Mouse (Mus musculus) ES-Bruce4 (cell line): Measurements from ENCODE around the gene Grb7. TPM values are rescaled to one million over a fixed set of nuclear protein-coding genes. Genes with fewer than 3 reads are reported as not detected.

Source experiments
- H3K27ac ChIP-seq: 2 replicates; pipeline ENCODE4 v1.5.1; 2012; ENCODE audit warnings: low read length, inconsistent platforms; ENCODE audit not compliant: insufficient read depth
- H3K27me3 ChIP-seq: 2 replicates; pipeline ENCODE4 v1.6.1; 2012; ENCODE audit warnings: mild to moderate bottlenecking, low read length, inconsistent platforms; ENCODE audit not compliant: control insufficient read depth, poor library complexity, insufficient read depth, severe bottlenecking
- H3K36me3 ChIP-seq: 2 replicates; pipeline ENCODE4 v1.6.1; 2012; ENCODE audit warnings: inconsistent platforms, mild to moderate bottlenecking, low read length, moderate library complexity; ENCODE audit not compliant: control insufficient read depth, poor library complexity, insufficient read depth, severe bottlenecking
- H3K4me1 ChIP-seq: one replicate; pipeline ENCODE4 v1.8.1; 2011; ENCODE audit warnings: low read length; ENCODE audit not compliant: control insufficient read depth, insufficient read depth
- H3K4me3 ChIP-seq: 2 replicates; pipeline ENCODE4 v1.5.1; 2011; ENCODE audit warnings: low read depth, mild to moderate bottlenecking, low read length
- H3K9ac ChIP-seq: 2 replicates; pipeline ENCODE4 v1.6.1; 2012; ENCODE audit warnings: low read depth, mild to moderate bottlenecking, inconsistent platforms; ENCODE audit not compliant: poor library complexity, severe bottlenecking
- H3K9me3 ChIP-seq: replicated peaks from 2 replicates; pipeline ENCODE4 v1.6.1; 2012; ENCODE audit warnings: mild to moderate bottlenecking, low read length, inconsistent platforms; ENCODE audit not compliant: control insufficient read depth, poor library complexity, insufficient read depth, severe bottlenecking
- CTCF ChIP-seq: IDR thresholded peaks from one replicate; pipeline ENCODE4 v1.8.1; 2011; ENCODE audit warnings: low read depth, low read length
- EP300 ChIP-seq: IDR thresholded peaks from 2 replicates; pipeline ENCODE4 v1.6.1; 2011; ENCODE audit warnings: low read depth, low read length; ENCODE audit not compliant: insufficient read depth
- POLR2A ChIP-seq: IDR thresholded peaks from one replicate; pipeline ENCODE4 v1.8.1; 2011; ENCODE audit warnings: low read length; ENCODE audit not compliant: insufficient read depth
- polyA plus RNA-seq: library from polyadenylated mRNA; stranded (reverse); fragments of >200 nt; gene quantifications from 2 replicates; pipeline ENCODE4 v1.2.4, GENCODE M21; 2011; ENCODE audit warnings: low read depth; ENCODE audit not compliant: missing spikeins, insufficient read depth, insufficient read length

Gene Grb7
- 45.6 and 48.2 TPM in 2 replicates for polyA plus RNA-seq

DNA sequence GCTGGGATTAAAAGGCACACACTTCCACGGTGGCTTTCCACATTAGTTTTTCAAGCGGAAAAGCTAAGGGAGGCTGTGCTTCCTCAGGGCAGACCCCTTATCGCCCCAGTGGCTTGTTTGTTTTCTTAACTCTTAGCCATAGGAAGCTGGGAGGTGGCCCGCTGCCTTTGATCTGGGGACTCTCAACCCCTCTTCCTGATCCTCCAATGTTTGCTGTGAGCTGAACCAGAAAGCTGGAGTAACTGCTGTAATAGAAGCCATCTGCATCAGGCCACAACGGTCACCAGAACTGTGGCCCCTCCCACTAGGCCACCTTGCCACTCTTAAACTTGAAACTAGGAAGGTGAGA lies at the start of gene Grb7:
Gene Grb7, plus strand, starts transcription at position 182 of the 349 bp plus-strand sequence.
- H3K27ac ChIP-seq = peak within 1 kb of the TSS; percentile 83
- H3K4me1 ChIP-seq = peaks cover 8% of the 10 kb centered on the region
- TF ChIP-seq EP300 (no peak), POLR2A (no peak), CTCF (no peak)
- H3K9ac ChIP-seq = peak within 1 kb of the TSS; percentile 89
- H3K9me3 ChIP-seq = no peaks in the 10 kb centered on the region
- peak within 1 kb of the TSS; percentile 79 for H3K4me3 ChIP-seq
- H3K36me3 ChIP-seq = 0 out of 2 replicates have a peak, but pooled peaks cover 4% of the 10 kb centered on the region
- no peaks in the 10 kb centered on the region for H3K27me3 ChIP-seq

DNA sequence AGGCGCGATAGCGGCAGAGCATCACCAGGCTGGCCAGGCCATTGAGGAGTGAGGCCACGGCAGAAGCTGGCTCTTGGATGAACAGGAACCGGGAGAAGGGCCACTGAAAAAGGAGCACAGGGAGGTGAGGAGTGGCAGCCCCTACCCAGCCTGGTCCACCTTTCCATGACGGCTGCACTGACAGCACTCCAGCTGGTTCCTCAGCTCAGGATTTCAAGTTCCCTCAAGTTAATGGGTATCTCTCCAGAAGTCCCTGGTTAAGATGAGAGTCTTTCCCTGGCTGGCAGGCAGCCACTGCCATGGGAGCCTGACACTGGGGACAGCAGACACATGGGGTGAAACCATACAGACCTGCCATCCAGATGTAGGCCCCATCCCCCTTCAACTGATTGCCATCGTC lies 48.2 kb upstream of the Grb7 start:
- H3K9ac ChIP-seq = no peak overlapping the region
- no peak overlapping the region for H3K27ac ChIP-seq
- H3K27me3 ChIP-seq = no peaks in the 10 kb centered on the region
- no peaks in the 10 kb centered on the region for H3K9me3 ChIP-seq
- H3K36me3 ChIP-seq = no peaks in the 10 kb centered on the region
- H3K4me1 ChIP-seq = no peaks in the 10 kb centered on the region
- TF ChIP-seq CTCF = no peak
- no peak overlapping the region for H3K4me3 ChIP-seq

DNA sequence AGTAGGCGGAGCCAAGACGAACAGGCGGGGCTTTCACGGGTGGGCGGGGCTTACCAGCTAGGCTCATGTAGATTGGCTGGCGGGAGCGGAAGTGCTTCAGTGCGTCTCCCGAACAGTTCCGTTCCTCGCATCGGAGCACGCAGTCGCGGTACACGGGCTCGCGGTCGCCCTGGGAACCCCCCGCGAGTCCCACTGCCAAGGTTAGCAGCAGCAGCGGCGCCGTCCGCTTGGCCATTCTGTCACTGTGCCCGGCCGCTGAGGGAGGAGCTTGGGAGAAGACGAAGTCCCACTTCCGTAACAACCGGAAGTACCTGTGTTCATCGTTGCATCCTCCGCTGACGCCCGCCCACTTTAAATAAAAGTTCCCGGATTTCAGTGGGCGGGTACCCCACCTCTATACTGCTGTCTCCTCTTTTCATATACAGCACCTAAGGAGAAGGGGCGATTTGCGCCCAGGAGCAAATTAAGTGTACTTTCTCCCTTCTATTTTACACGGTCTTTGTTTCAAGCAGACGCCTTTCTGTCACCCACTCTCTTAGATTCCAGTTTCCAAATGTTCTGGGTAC lies 46.0 kb upstream of the Grb7 start, which contains the start of gene Pgap3:
Gene Pgap3, minus strand, starts transcription at position 330 of the 566 bp plus-strand sequence.
- Histone ChIP-seq H3K4me1 (no peaks in the 10 kb centered on the region), H3K27ac (peak within 1 kb of the TSS; percentile 59), H3K27me3 (no peaks in the 10 kb centered on the region), H3K36me3 (no peaks in the 10 kb centered on the region), H3K9ac (peak within 1 kb of the TSS; percentile 64), H3K4me3 (peak within 1 kb of the TSS; percentile 68), H3K9me3 (no peaks in the 10 kb centered on the region)
- TF ChIP-seq CTCF = no peak
- TF ChIP-seq POLR2A = no peak
- no peak for TF ChIP-seq EP300

DNA sequence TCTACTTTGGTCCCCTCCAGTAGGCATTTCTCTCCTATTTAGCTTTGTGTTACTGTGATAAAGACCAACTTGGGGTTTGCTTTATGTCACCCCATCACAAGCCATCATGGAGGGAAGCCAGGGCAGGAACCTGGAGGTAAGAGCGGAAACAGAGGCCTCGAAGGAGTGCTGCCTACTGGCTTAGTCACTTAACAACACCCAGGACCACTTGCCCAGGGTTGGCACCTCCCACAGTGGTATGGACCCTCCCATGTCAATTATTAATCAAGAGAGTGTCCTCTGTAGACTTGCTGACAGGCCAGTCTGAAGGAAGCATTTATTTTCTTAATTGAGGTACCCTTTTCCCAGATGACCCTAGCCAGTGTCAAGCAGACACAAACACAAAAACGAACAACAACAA lies 45.4 kb upstream of the Grb7 start:
- Histone ChIP-seq H3K27ac (no peak overlapping the region), H3K9me3 (no peaks in the 10 kb centered on the region), H3K9ac (peak overlapping the region; percentile 64), H3K36me3 (no peaks in the 10 kb centered on the region), H3K4me1 (no peaks in the 10 kb centered on the region), H3K4me3 (no peak overlapping the region; the same call in 1 of the 2 replicates), H3K27me3 (no peaks in the 10 kb centered on the region)
- TF ChIP-seq EP300 = no peak

DNA sequence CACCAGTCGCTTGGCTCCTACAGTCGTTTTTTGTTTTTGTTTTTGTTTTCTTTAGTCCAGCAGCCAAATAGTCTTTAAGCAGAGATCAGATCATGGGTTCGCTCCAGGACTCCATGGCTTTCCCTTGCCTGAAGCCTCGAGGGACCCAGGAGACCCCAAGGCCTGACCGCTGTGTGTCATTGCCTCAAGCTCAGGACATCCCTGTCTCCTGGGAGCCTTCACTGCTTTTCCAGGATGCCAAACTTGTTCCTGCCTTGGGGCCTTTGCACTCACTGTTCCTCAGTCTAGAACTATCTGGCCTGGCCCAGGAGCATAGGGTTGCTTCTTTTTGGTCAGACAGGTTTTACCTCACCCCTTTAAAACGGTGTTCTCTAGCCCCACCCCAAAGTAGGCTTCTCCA lies 39.6 kb upstream of the Grb7 start:
- no peak for TF ChIP-seq POLR2A
- TF ChIP-seq CTCF = no peak
- TF ChIP-seq EP300 = no peak
- Histone ChIP-seq H3K9ac (no peak overlapping the region), H3K27ac (no peak overlapping the region), H3K4me3 (no peak overlapping the region), H3K27me3 (no peaks in the 10 kb centered on the region), H3K36me3 (no peaks in the 10 kb centered on the region), H3K9me3 (no peaks in the 10 kb centered on the region), H3K4me1 (peaks cover 5% of the 10 kb centered on the region)

DNA sequence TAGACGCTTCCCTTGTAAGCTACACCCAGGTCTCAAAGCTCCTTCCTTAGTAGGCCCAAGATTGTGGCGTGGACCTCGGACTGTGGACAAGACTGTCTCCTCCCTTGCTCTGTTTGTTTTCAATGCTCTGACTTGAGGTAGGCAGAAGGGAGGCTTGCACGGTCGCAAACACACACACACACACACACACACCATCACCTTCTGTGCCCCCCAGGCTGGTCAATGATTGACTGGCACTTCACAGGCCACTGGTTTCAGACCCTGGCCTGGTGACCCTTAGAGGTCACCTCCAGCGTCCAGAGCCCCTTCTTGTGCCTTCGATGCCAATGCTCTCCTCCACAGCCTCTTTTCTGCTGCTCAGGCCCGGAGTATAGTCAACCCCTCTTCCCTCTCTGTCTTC lies 37.3 kb upstream of the Grb7 start:
- no peak overlapping the region for H3K4me3 ChIP-seq
- TF ChIP-seq POLR2A (no peak), CTCF (no peak), EP300 (no peak)
- no peaks in the 10 kb centered on the region for H3K36me3 ChIP-seq
- peak overlapping the region; percentile 37 for H3K9ac ChIP-seq
- no peak overlapping the region for H3K27ac ChIP-seq
- H3K27me3 ChIP-seq = no peaks in the 10 kb centered on the region
- H3K9me3 ChIP-seq = no peaks in the 10 kb centered on the region
- peaks cover 8% of the 10 kb centered on the region for H3K4me1 ChIP-seq
